Mouse (Mus musculus) stomach, embryonic 16.5 days (tissue): ENCODE data around the gene Ogt. TPM values are rescaled to one million over a fixed set of nuclear protein-coding genes. Genes with fewer than 3 reads are reported as not detected.

Experiments used
- ATAC-seq: fragments of 200-750 bp; cut with Nextera tagmentation; 2 replicates; pipeline ENCODE4 v1.8.0; 2017; ENCODE audit warnings: moderate number of reproducible peaks, moderate TSS enrichment; ENCODE audit not compliant: insufficient read depth, low FRiP score
- H3K27ac ChIP-seq: fragments of 300-500 bp; sonication (generic); 2 replicates; pipeline ENCODE4 v1.5.1; 2014; ENCODE audit warnings: low read length
- H3K27me3 ChIP-seq: fragments of 300-500 bp; sonication (generic); 2 replicates; pipeline ENCODE4 v1.6.1; 2014; ENCODE audit warnings: low read length, control low read depth, mixed read lengths; ENCODE audit not compliant: control insufficient read depth, insufficient read depth
- H3K36me3 ChIP-seq: fragments of 300-500 bp; sonication (generic); 2 replicates; pipeline ENCODE4 v1.6.1; 2014; ENCODE audit warnings: low read length; ENCODE audit not compliant: control insufficient read depth, insufficient read depth
- H3K4me1 ChIP-seq: fragments of 300-500 bp; sonication (generic); 2 replicates; pipeline ENCODE4 v1.6.1; 2014; ENCODE audit warnings: low read length, control low read depth, mixed read lengths; ENCODE audit not compliant: control insufficient read depth, insufficient read depth
- H3K4me2 ChIP-seq: fragments of 300-500 bp; sonication (generic); 2 replicates; pipeline ENCODE4 v1.6.1; 2014; ENCODE audit warnings: low read depth, low read length, mixed read lengths
- H3K4me3 ChIP-seq: fragments of 300-500 bp; sonication (generic); replicated peaks from 2 replicates; pipeline ENCODE4 v1.5.1; 2014; ENCODE audit warnings: mild to moderate bottlenecking, low read length
- H3K9ac ChIP-seq: fragments of 300-500 bp; sonication (generic); 2 replicates; pipeline ENCODE4 v1.6.1; 2014; ENCODE audit warnings: low read length
- H3K9me3 ChIP-seq: fragments of 300-500 bp; sonication (generic); replicated peaks from 2 replicates; pipeline ENCODE4 v1.6.1; 2016; ENCODE audit warnings: low read length, control low read depth; ENCODE audit not compliant: control insufficient read depth
- WGBS: fragments of 180-500 bp; shearing (Covaris S2); extraction: QIAGEN DNeasy Blood & Tissue Kit; methylation state at CpG from one replicate; pipeline ENCODE4 v1.1.7; 2014; 5-methylcytosine and 5-hydroxymethylcytosine counted together
- polyA plus RNA-seq: library from polyadenylated mRNA; unstranded; fragments of >200 nt; fragmentation: Nextera tagmentation; extraction: Ambion mirVana; gene quantifications from 2 replicates; pipeline ENCODE4 v1.2.1, GENCODE M21; 2015

Gene Ogt
- polyA plus RNA-seq: 144 and 149 TPM in 2 replicates

GRCm38 (mm10) chrX:101639741-101640166 lies at the start of gene Ogt:
Ogt (plus strand) TSS chrX:101640060.
- H3K4me1 ChIP-seq: no peaks in the 10 kb centered on the region
- 11% methylated on average over 24 of the region's 24 CpGs for WGBS
- H3K27ac ChIP-seq: peak within 1 kb of the TSS; percentile 87
- H3K4me2 ChIP-seq: peak within 1 kb of the TSS; percentile 66
- H3K9ac ChIP-seq: peak within 1 kb of the TSS; percentile 84
- H3K9me3 ChIP-seq: no peaks in the 10 kb centered on the region
- H3K36me3 ChIP-seq: no peaks in the 10 kb centered on the region
- H3K4me3 ChIP-seq: peak within 1 kb of the TSS; percentile 54
- ATAC-seq: peak; percentile 94
- H3K27me3 ChIP-seq: no peaks in the 10 kb centered on the region; the same call in 1 of the 2 replicates

GRCm38 (mm10) chrX:101616183-101616582 lies 23.7 kb upstream of the Ogt start:
- ATAC-seq: no peak
- H3K4me1 ChIP-seq: no peaks in the 10 kb centered on the region
- no peaks in the 10 kb centered on the region for H3K27me3 ChIP-seq
- H3K4me2 ChIP-seq: no peak overlapping the region
- H3K36me3 ChIP-seq: no peaks in the 10 kb centered on the region
- H3K27ac ChIP-seq: no peak overlapping the region
- H3K9ac ChIP-seq: no peak overlapping the region
- WGBS: 93% methylated on average over 3 of the region's 3 CpGs
- no peaks in the 10 kb centered on the region for H3K9me3 ChIP-seq
- no peak overlapping the region for H3K4me3 ChIP-seq

DNA sequence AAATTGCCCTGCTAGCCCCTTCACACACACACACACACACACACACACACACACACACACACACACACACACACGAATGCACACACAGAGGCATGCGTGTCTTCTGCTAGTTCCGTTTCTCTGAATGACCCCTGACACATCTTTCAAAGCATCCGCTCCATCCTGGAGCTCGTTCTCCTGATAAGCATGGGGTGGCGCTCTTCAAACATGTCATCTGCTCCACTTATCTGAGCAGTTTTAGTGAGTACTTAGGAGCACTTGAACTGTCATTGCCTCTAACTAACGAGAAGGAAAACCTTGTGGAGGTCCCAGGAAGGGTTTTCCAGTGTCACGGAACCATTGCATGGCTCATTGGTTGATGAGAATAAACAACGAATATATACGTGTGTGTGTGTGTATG lies 22.0 kb upstream of the Ogt start:
- H3K9ac ChIP-seq: no peak overlapping the region
- no peak overlapping the region for H3K4me2 ChIP-seq
- whole genome bisulfite sequencing: 46% methylated on average over 10 of the region's 10 CpGs
- H3K4me1 ChIP-seq: no peaks in the 10 kb centered on the region
- no peaks in the 10 kb centered on the region for H3K36me3 ChIP-seq
- no peak for ATAC-seq
- no peaks in the 10 kb centered on the region for H3K9me3 ChIP-seq
- no peak overlapping the region for H3K27ac ChIP-seq
- H3K27me3 ChIP-seq: no peaks in the 10 kb centered on the region
- H3K4me3 ChIP-seq: no peak overlapping the region

DNA sequence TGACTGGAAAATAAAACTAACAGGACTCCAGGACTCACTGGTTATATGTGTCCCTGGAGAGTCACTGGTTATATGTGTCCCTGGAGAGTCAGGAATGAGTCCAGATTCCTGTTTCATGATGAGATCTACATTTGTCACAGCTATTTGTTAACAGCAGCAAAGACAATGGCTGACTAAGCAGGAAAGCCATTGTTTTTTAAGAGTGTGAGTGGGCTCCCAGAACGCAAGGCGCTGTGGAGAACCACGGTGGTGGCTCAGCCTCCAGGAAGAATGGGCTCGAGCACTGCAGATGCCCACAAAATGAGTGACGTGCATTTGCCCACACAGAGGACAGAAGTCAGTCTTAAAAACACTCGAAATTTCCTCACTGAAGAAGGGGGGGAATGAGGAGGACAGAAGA lies 19.5 kb upstream of the Ogt start:
- Histone ChIP-seq H3K4me1 (no peaks in the 10 kb centered on the region), H3K4me3 (no peak overlapping the region), H3K36me3 (no peaks in the 10 kb centered on the region), H3K9ac (no peak overlapping the region), H3K4me2 (no peak overlapping the region), H3K27ac (no peak overlapping the region), H3K9me3 (no peaks in the 10 kb centered on the region), H3K27me3 (no peaks in the 10 kb centered on the region)
- no peak for ATAC-seq
- WGBS: 66% methylated on average over 6 of the region's 6 CpGs

- H3K36me3 ChIP-seq: no peaks in the 10 kb centered on the region
- no peaks in the 10 kb centered on the region for H3K4me1 ChIP-seq
- no peak overlapping the region for H3K27ac ChIP-seq
- WGBS: 52% methylated on average over 3 of the region's 3 CpGs
- H3K4me3 ChIP-seq: no peak overlapping the region
- ATAC-seq: no peak
- no peaks in the 10 kb centered on the region for H3K27me3 ChIP-seq
- no peaks in the 10 kb centered on the region for H3K9me3 ChIP-seq
- H3K9ac ChIP-seq: no peak overlapping the region
- no peak overlapping the region for H3K4me2 ChIP-seq
Observed at GRCm38 (mm10) chrX:101622539-101622938, 17.3 kb upstream of the Ogt start.

DNA sequence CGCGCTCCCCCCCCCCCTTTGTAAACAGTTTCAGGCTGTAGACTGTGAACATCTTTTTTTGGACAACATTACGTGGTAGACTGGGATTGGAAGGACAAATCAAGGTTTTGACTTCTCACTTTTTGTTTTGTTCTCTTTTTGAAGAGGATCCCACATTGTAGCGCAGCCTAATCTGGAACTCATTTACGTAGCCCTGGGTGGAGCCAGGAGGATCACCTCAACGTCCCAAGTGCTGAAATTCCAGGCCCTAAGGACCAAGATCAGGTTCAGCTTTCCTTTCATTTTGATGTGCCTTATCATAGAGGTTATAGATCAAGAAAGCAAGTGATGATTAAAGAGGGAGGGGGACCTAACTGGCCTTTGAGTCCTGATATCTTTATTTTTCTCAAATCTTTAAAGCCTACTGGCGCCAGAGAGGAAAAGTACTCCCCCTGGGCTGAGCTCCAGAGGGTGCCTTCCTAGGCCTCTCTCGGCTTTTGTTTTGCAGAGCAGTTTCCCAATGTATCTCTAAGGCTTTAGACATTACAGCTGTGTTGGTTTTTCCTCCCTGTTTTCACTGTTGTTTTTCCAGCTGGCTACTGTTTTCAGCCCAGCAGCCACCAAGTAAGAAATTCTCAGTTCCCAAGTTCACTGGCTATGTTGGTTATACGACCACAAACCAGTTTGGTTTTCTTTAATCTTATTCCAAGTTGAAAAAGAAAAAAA lies 2.9 kb upstream of the Ogt start:
- Histone ChIP-seq H3K4me3 (no peak overlapping the region), H3K27me3 (no peaks in the 10 kb centered on the region; the same call in 1 of the 2 replicates), H3K9me3 (no peaks in the 10 kb centered on the region), H3K9ac (no peak overlapping the region), H3K4me2 (no peak overlapping the region), H3K27ac (no peak overlapping the region), H3K36me3 (no peaks in the 10 kb centered on the region), H3K4me1 (no peaks in the 10 kb centered on the region)
- 45% methylated on average over 8 of the region's 9 CpGs for whole genome bisulfite sequencing
- ATAC-seq: no peak

DNA sequence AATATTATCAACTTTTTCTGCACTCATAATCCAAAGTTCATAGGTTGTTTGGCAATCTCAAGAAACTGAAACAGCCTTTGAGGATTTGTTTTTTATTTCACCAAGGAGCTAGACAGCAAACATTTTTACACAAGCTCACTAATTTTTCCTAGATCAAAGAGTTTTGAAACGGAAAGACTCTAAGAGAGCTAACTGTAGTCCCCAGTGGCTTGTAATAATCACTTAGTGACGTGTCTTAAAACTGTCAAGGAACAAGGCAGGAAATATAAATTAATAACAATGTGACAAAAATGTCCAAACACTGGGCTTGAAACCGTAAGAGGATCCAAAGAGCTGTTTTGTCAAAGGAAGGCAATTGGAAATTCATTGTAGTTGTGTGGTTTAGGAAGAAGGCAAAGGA lies 1.0 kb upstream of the Ogt start:
- Histone ChIP-seq H3K27ac (peak overlapping the region; percentile 38; the same call in 1 of the 2 replicates), H3K4me3 (peak overlapping the region; percentile 54), H3K9ac (0 out of 2 replicates have a peak overlapping the region, but pooled peaks have one; percentile 30), H3K27me3 (no peaks in the 10 kb centered on the region; the same call in 1 of the 2 replicates), H3K4me2 (peak overlapping the region; percentile 53), H3K9me3 (no peaks in the 10 kb centered on the region), H3K4me1 (no peaks in the 10 kb centered on the region), H3K36me3 (no peaks in the 10 kb centered on the region)
- 19% methylated on average over 3 of the region's 3 CpGs for WGBS
- no peak for ATAC-seq

- Histone ChIP-seq H3K36me3 (no peaks in the 10 kb centered on the region), H3K9ac (0 out of 2 replicates have a peak overlapping the region, but pooled peaks have one; percentile 30), H3K4me1 (no peaks in the 10 kb centered on the region), H3K9me3 (no peaks in the 10 kb centered on the region), H3K4me2 (peak overlapping the region; percentile 53), H3K27ac (peak overlapping the region; percentile 38), H3K4me3 (peak overlapping the region; percentile 54), H3K27me3 (no peaks in the 10 kb centered on the region; the same call in 1 of the 2 replicates)
- 13% methylated on average over 13 of the region's 13 CpGs for WGBS
- ATAC-seq: no peak
Observed at GRCm38 (mm10) chrX:101639306-101639705, 554 bp upstream of the Ogt start.
